Mouse (Mus musculus): Measurements from ENCODE around the gene Polg.

DNA sequence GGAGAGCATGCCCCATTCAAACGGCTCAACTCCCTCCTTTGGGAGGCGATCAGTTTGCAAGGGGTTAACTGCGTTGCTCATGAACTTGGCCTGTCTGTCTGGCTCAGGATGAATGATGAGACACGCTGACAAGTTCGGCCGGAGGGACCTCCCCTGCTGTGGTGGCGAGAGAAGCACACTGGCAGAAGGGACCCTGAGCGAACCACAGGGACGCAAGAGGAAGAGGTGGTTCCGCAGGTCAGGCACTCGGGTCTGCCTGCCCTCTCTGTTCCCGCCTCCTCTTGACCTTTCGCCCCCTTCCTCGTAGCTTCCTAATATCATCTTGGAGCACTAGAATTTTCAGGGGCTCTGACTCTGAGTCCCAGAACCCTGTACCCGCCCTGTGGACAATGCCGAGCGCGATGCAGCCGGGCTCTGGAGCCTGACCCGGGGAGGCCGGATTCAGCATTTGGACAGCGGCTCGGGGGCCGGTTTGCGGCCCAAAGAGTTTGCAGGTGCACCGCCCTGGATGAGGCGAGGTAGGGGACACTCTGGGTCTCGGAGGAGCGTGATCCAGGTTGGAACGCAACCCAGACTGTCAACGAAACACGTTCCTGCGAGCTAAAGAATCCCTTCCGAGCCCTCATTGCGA is 32.9 kb upstream of the Polg start:
- TF ChIP-seq POLR2A (IDR thresholded peaks at IDR 0.05; ENCODE audit: insufficient read length, low read depth) (no peak), TCF12 (IDR thresholded peaks at IDR 0.05; ENCODE audit: insufficient read depth, poor library complexity, severe bottlenecking) (no peak), USF1 (IDR thresholded peaks at IDR 0.05; ENCODE audit: low read depth) (no peak), MYOD1 (IDR thresholded peaks at IDR 0.05; ENCODE audit: control insufficient read depth in 1 of 3, insufficient read length in 2 of 3, low read depth in 2 of 3) (no peak), CEBPB (IDR thresholded peaks at IDR 0.05; ENCODE audit: insufficient read depth, poor library complexity, severe bottlenecking) (no peak)
